ENCODE assay signal across 8 mouse cellular contexts in the genomic region with DNA sequence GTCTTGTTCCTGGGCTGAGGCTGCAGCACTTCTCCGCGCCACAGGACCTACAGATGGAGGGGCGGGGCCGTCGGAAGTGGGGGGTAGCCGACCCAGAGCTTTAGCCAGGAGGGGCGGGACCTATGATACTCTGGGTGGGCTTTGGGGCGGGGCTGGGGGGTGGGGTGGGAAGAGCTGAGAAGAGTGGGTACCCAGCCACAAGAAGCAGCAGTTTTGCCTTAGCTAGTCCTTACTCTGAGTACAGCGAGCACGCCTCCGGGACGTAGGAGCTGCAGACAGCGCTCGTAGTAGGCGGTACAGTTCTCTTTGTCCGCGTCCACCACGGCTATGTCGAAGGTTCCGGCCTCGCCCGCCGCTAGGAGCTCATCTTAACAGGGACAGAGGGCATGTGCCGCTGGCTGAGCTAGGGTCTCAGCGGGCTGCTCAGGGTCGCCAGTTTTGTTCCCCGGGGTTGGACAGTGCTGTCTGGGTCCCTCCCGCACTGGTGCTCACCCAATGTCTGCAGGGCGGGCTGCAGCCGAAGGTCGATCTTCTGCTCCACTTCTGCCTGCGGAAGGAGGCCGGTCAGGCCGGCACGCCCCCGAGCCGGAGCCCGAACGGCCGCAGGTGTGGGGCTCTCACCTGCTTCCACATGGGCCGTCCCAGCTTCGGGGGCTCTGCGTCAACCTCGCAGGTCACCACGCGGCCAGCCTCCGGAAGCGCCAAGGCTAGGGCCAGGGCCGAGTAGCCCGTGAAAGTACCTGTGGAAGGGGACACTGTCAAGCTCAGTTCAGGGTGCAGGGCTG. TPM values are rescaled to one million over a fixed set of nuclear protein-coding genes. Genes with fewer than 3 reads are reported as not detected.
DNase-seq lines count a peak whose midpoint lies in the region; ATAC-seq lines count a peak whose summit lies in the region.

No protein-coding gene starts in this region.

- H3K4me3 ChIP-seq in embryonic facial prominence, embryonic 11.5 days (ENCODE audit: low read depth, low read length): peak overlapping the region; percentile 61
- peak overlapping the region; percentile 41 for H3K4me3 ChIP-seq in hindbrain, embryonic 11.5 days (ENCODE audit: low read depth, low read length)
- H3K4me3 ChIP-seq in limb, embryonic 12.5 days (replicated peaks): peak overlapping the region; percentile 56
- peak overlapping the region; percentile 69 for H3K4me3 ChIP-seq in midbrain, embryonic 13.5 days (replicated peaks)
- H3K4me3 ChIP-seq in stomach, embryonic 16.5 days (replicated peaks; ENCODE audit: low read length): peak overlapping the region; percentile 79

- no peaks in the 10 kb centered on the region for H3K27me3 ChIP-seq in embryonic facial prominence, embryonic 11.5 days (ENCODE audit: control insufficient read depth, insufficient read depth, low read length)
- no peaks in the 10 kb centered on the region for H3K27me3 ChIP-seq in hindbrain, embryonic 11.5 days (ENCODE audit: control insufficient read depth, insufficient read depth, low read length)
- peaks cover 13% of the 10 kb centered on the region for H3K27me3 ChIP-seq in limb, embryonic 12.5 days
- H3K27me3 ChIP-seq in midbrain, embryonic 13.5 days: no peaks in the 10 kb centered on the region
- no peaks in the 10 kb centered on the region for H3K27me3 ChIP-seq in stomach, embryonic 16.5 days (ENCODE audit: control insufficient read depth, insufficient read depth, low read length)

- H3K4me2 ChIP-seq in embryonic facial prominence, embryonic 11.5 days (ENCODE audit: low read depth, low read length): peak overlapping the region; percentile 99
- H3K4me2 ChIP-seq in hindbrain, embryonic 11.5 days (replicated peaks; ENCODE audit: low read depth, low read length): peak overlapping the region; percentile 80
- peak overlapping the region; percentile 93 for H3K4me2 ChIP-seq in limb, embryonic 12.5 days
- H3K4me2 ChIP-seq in midbrain, embryonic 13.5 days (replicated peaks): peak overlapping the region; percentile 99
- peak overlapping the region; percentile 100 for H3K4me2 ChIP-seq in stomach, embryonic 16.5 days (ENCODE audit: low read depth, low read length)

- H3K4me1 ChIP-seq in embryonic facial prominence, embryonic 11.5 days (ENCODE audit: control insufficient read depth, insufficient read depth, low read length): peaks cover 2% of the 10 kb centered on the region
- H3K4me1 ChIP-seq in hindbrain, embryonic 11.5 days (replicated peaks; ENCODE audit: control insufficient read depth, insufficient read depth, low read length): peaks cover 5% of the 10 kb centered on the region; the same call in 1 of the 2 replicates
- H3K4me1 ChIP-seq in limb, embryonic 12.5 days (replicated peaks): peaks cover 44% of the 10 kb centered on the region
- peaks cover 18% of the 10 kb centered on the region for H3K4me1 ChIP-seq in midbrain, embryonic 13.5 days (replicated peaks)
- H3K4me1 ChIP-seq in stomach, embryonic 16.5 days (ENCODE audit: control insufficient read depth, insufficient read depth, low read length): 0 out of 2 replicates have a peak, but pooled peaks cover 17% of the 10 kb centered on the region

- no peaks in the 10 kb centered on the region for H3K9me3 ChIP-seq in embryonic facial prominence, embryonic 11.5 days (replicated peaks; ENCODE audit: control insufficient read depth, low read length)
- H3K9me3 ChIP-seq in hindbrain, embryonic 11.5 days (ENCODE audit: control insufficient read depth, low read length): no peaks in the 10 kb centered on the region
- no peaks in the 10 kb centered on the region for H3K9me3 ChIP-seq in limb, embryonic 12.5 days
- H3K9me3 ChIP-seq in midbrain, embryonic 13.5 days: no peaks in the 10 kb centered on the region
- H3K9me3 ChIP-seq in stomach, embryonic 16.5 days (replicated peaks; ENCODE audit: control insufficient read depth, low read length): no peaks in the 10 kb centered on the region

- peak overlapping the region; percentile 52; the same call in 1 of the 2 replicates for H3K27ac ChIP-seq in embryonic facial prominence, embryonic 11.5 days (replicated peaks; ENCODE audit: low read depth, low read length)
- peak overlapping the region; percentile 39; the same call in 1 of the 2 replicates for H3K27ac ChIP-seq in hindbrain, embryonic 11.5 days (ENCODE audit: low read depth, low read length)
- peak overlapping the region; percentile 36 for H3K27ac ChIP-seq in limb, embryonic 12.5 days
- peak overlapping the region; percentile 56; the same call in 1 of the 2 replicates for H3K27ac ChIP-seq in midbrain, embryonic 13.5 days
- H3K27ac ChIP-seq in stomach, embryonic 16.5 days (ENCODE audit: low read length): peak overlapping the region; percentile 81

- WGBS in embryonic facial prominence, embryonic 11.5 days: under 1% methylated on average over 50 of the region's 50 CpGs
- under 1% methylated on average over 50 of the region's 50 CpGs for WGBS in hindbrain, embryonic 11.5 days
- under 1% methylated on average over 50 of the region's 50 CpGs for WGBS in limb, embryonic 12.5 days
- under 1% methylated on average over 50 of the region's 50 CpGs for WGBS in midbrain, embryonic 13.5 days
- WGBS in stomach, embryonic 16.5 days: 1% methylated on average over 50 of the region's 50 CpGs

- H3K36me3 ChIP-seq in embryonic facial prominence, embryonic 11.5 days (replicated peaks; ENCODE audit: control insufficient read depth, insufficient read depth, low read depth, low read length): peaks cover 11% of the 10 kb centered on the region
- H3K36me3 ChIP-seq in hindbrain, embryonic 11.5 days (ENCODE audit: control insufficient read depth, insufficient read depth, low read length): peaks cover 3% of the 10 kb centered on the region; the same call in 1 of the 2 replicates
- peaks cover 37% of the 10 kb centered on the region for H3K36me3 ChIP-seq in limb, embryonic 12.5 days
- peaks cover 43% of the 10 kb centered on the region for H3K36me3 ChIP-seq in midbrain, embryonic 13.5 days
- H3K36me3 ChIP-seq in stomach, embryonic 16.5 days (ENCODE audit: control insufficient read depth, insufficient read depth, low read length): peaks cover 24% of the 10 kb centered on the region

- H3K9ac ChIP-seq in embryonic facial prominence, embryonic 11.5 days (replicated peaks; ENCODE audit: low read length): peak overlapping the region; percentile 69
- H3K9ac ChIP-seq in hindbrain, embryonic 11.5 days (ENCODE audit: low read depth, low read length): peak overlapping the region; percentile 54
- H3K9ac ChIP-seq in limb, embryonic 12.5 days (replicated peaks): peak overlapping the region; percentile 60
- peak overlapping the region; percentile 76 for H3K9ac ChIP-seq in midbrain, embryonic 13.5 days (replicated peaks)
- peak overlapping the region; percentile 82 for H3K9ac ChIP-seq in stomach, embryonic 16.5 days (ENCODE audit: low read length)

- no peak for DNase-seq in frontal cortex, postnatal 14 days (ENCODE audit: low spot score in 2 of 2)
- DNase-seq in NIH3T3 (ENCODE audit: low read depth): peak; percentile 51
- peak; percentile 86 for DNase-seq in embryonic facial prominence, embryonic 11.5 days (ENCODE audit: low spot score)
- peak; percentile 80 for DNase-seq in hindbrain, embryonic 11.5 days (ENCODE audit: low spot score)

- peak; percentile 38; the same call in 1 of the 2 replicates for ATAC-seq in frontal cortex, adult (ENCODE audit: low TSS enrichment)
- peak; percentile 53 for ATAC-seq in embryonic facial prominence, embryonic 11.5 days (replicated peaks; ENCODE audit: insufficient number of reproducible peaks, low FRiP score, low TSS enrichment, low read depth)
- peak; percentile 51 for ATAC-seq in hindbrain, embryonic 11.5 days (ENCODE audit: low FRiP score)
- peak; percentile 52 for ATAC-seq in limb, embryonic 12.5 days (ENCODE audit: insufficient number of reproducible peaks, insufficient read depth, low FRiP score, low TSS enrichment, low read depth)
- ATAC-seq in midbrain, embryonic 13.5 days: peak; percentile 49
- peak; percentile 45 for ATAC-seq in stomach, embryonic 16.5 days (ENCODE audit: insufficient read depth, low FRiP score)

RNA-seq across cellular contexts. Expression of a gene that starts 1.2 kb away (rescaled TPM):
- polyA plus RNA-seq in embryonic facial prominence, embryonic 11.5 days (2014; fragmentation: Nextera tagmentation; extraction: Ambion mirVana): 15.5 and 17.6 TPM in 2 replicates
- 16.8 and 19.2 TPM in 2 replicates for polyA plus RNA-seq in hindbrain, embryonic 11.5 days (2014; fragmentation: Nextera tagmentation; extraction: Ambion mirVana)
- 22.5 and 24.2 TPM in 2 replicates for polyA plus RNA-seq in limb, embryonic 12.5 days (2016; fragmentation: Nextera tagmentation; extraction: Ambion mirVana)
- 25.8 and 26.6 TPM in 2 replicates for polyA plus RNA-seq in midbrain, embryonic 13.5 days (2015; fragmentation: Nextera tagmentation; extraction: Ambion mirVana)
- 36.8 and 39.0 TPM in 2 replicates for polyA plus RNA-seq in stomach, embryonic 16.5 days (2015; fragmentation: Nextera tagmentation; extraction: Ambion mirVana)

RNA-seq across cellular contexts. Expression of a gene that starts 22.5 kb away (rescaled TPM):
- polyA plus RNA-seq in embryonic facial prominence, embryonic 11.5 days (2014; fragmentation: Nextera tagmentation; extraction: Ambion mirVana): 310 and 314 TPM in 2 replicates
- 312 and 318 TPM in 2 replicates for polyA plus RNA-seq in hindbrain, embryonic 11.5 days (2014; fragmentation: Nextera tagmentation; extraction: Ambion mirVana)
- polyA plus RNA-seq in limb, embryonic 12.5 days (2016; fragmentation: Nextera tagmentation; extraction: Ambion mirVana): 246 and 263 TPM in 2 replicates
- polyA plus RNA-seq in midbrain, embryonic 13.5 days (2015; fragmentation: Nextera tagmentation; extraction: Ambion mirVana): 266 and 276 TPM in 2 replicates
- polyA plus RNA-seq in stomach, embryonic 16.5 days (2015; fragmentation: Nextera tagmentation; extraction: Ambion mirVana): 289 and 297 TPM in 2 replicates

Comparison
In these comparisons a context has a peak if more than half of its experiments do, and no peak if none do; other contexts are left out.
1. DNase-seq: peak in NIH3T3 (single experiment), embryonic facial prominence, embryonic 11.5 days (single experiment) and hindbrain, embryonic 11.5 days (single experiment); none in frontal cortex, postnatal 14 days (0 of 2).
2. Peak in every context shown above with its lines, with median percentiles within 50 percentile points of each other: ATAC-seq, H3K27ac ChIP-seq, H3K4me2 ChIP-seq, H3K4me3 ChIP-seq and H3K9ac ChIP-seq.